Mouse (Mus musculus): ENCODE measurements around the gene Gpat3. TPM values are rescaled to one million over a fixed set of nuclear protein-coding genes. Genes with fewer than 3 reads are reported as not detected.
A peak's percentile ranks its signal among the peaks of the same experiment; 100 is the strongest.

Gene Gpat3
- 0.57 TPM in 2 replicates for polyA plus RNA-seq (2015; fragmentation: Nextera tagmentation; extraction: Ambion mirVana)

DNA sequence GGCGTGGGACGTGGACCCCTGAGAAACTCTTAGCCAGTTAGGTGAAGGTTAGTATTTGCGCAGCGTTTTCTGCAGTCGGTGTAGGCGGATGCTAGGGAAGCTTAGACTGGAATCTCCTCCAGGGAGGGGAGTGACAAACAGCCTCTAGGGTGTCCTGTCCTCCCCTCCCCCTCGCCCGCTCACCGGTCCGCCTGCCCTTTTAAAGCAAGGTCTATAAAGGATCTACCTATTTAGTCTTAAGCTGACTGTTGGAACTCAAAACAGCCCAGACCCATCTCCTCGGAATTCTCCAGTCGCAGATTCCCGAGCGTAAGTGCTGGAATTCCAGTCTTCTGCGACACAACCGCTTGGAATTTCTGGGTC is at the start of gene Gpat3:
TSS of gene Gpat3 (plus strand) at position 229 of the 363 bp plus-strand sequence.
- Histone ChIP-seq H3K4me3 (ENCODE audit: low read depth, low read length) (peak within 1 kb of the TSS; percentile 54), H3K4me2 (ENCODE audit: low read length) (peak within 1 kb of the TSS; percentile 100), H3K9me3 (replicated peaks; ENCODE audit: control insufficient read depth, low read length, poor library complexity, severe bottlenecking) (peaks cover 2% of the 10 kb centered on the region; the same call in 1 of the 2 replicates), H3K27me3 (ENCODE audit: control insufficient read depth, insufficient read depth, low read depth, low read length) (peaks cover 26% of the 10 kb centered on the region), H3K27ac (ENCODE audit: low read length) (no peak within 1 kb of the TSS), H3K9ac (ENCODE audit: low read depth, low read length) (peak within 1 kb of the TSS; percentile 65), H3K36me3 (ENCODE audit: control insufficient read depth, insufficient read depth, low read length) (no peaks in the 10 kb centered on the region), H3K4me1 (ENCODE audit: control insufficient read depth, insufficient read depth, low read length) (peaks cover 7% of the 10 kb centered on the region)
- under 1% methylated on average over 16 of the region's 16 CpGs for WGBS
- ATAC-seq = peak; percentile 39; the same call in 1 of the 2 replicates

DNA sequence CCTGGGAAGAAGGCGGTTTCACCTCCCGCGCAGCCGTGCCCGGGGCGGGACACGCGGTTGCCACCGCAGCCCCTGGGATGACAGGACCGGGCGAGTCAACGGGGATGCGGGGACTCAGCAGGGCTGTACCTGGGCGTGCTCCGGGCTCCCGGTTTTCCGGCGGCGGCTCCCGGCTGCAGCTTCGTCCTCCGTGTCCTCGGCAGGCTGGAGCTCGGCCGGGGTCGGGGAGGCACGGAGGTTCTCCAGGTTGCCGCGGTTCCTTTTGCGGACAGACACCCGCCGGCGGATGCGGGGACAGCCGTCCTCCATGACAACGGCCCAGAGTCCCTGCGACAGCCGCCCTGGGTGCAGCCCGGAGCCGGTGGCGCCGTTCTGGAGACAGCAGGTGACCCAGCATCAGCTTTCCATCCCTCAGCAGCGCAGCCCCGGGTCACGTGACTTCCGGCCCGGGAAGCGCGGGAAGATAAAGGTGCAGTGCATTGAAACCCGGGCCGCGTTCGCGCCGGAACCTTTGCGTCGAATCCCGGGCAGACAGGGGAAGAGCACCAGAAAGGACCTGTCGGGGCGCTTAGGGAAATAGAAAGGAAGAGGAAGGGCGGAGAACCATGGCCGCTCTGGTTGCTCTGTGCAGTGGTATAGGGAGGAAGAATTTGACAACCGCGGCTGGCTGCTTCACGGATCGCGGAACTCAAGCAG is 47.2 kb upstream of the Gpat3 start, which contains the start of the genes Helq and Mrps18c:
TSS of gene Helq (minus strand) at position 434 of the 696 bp plus-strand sequence.
TSS of gene Mrps18c (plus strand) at position 463 of the 696 bp plus-strand sequence.
- Histone ChIP-seq H3K36me3 (ENCODE audit: control insufficient read depth, insufficient read depth, low read length) (peaks cover 23% of the 10 kb centered on the region), H3K27me3 (ENCODE audit: control insufficient read depth, insufficient read depth, low read depth, low read length) (no peaks in the 10 kb centered on the region), H3K4me1 (ENCODE audit: control insufficient read depth, insufficient read depth, low read length) (peaks cover 14% of the 10 kb centered on the region), H3K4me2 (ENCODE audit: low read length) (peak within 1 kb of the TSS; percentile 89), H3K9me3 (replicated peaks; ENCODE audit: control insufficient read depth, low read length, poor library complexity, severe bottlenecking) (no peaks in the 10 kb centered on the region), H3K4me3 (ENCODE audit: low read depth, low read length) (peak within 1 kb of the TSS; percentile 83), H3K27ac (ENCODE audit: low read length) (peak within 1 kb of the TSS; percentile 70), H3K9ac (ENCODE audit: low read depth, low read length) (peak within 1 kb of the TSS; percentile 92)
- peak; percentile 98 for ATAC-seq
- under 1% methylated on average over 67 of the region's 67 CpGs for WGBS

DNA sequence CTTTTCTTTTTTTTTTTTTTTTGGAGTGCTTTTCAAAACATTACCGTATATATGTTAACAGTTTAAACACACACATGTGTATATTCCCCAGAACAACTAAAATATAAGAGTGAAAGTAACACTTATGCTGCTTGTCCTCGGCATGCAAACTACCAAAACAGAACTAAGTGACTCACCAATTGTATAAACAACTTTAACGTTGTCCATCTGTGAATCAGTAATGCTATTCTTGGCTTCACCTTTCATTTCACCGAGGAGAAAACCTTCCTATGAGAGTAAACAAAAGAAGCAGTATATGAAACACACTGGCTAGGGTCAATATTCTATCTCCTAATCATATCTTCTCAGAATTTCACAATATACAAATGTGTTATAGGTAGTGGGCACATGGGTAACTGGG is 27.2 kb upstream of the Gpat3 start:
- Histone ChIP-seq H3K9me3 (replicated peaks; ENCODE audit: control insufficient read depth, low read length, poor library complexity, severe bottlenecking) (no peaks in the 10 kb centered on the region), H3K27me3 (ENCODE audit: control insufficient read depth, insufficient read depth, low read depth, low read length) (no peaks in the 10 kb centered on the region), H3K27ac (ENCODE audit: low read length) (no peak overlapping the region), H3K4me3 (ENCODE audit: low read depth, low read length) (no peak overlapping the region), H3K9ac (ENCODE audit: low read depth, low read length) (no peak overlapping the region), H3K36me3 (ENCODE audit: control insufficient read depth, insufficient read depth, low read length) (peaks cover 5% of the 10 kb centered on the region; the same call in 1 of the 2 replicates), H3K4me2 (ENCODE audit: low read length) (no peak overlapping the region), H3K4me1 (ENCODE audit: control insufficient read depth, insufficient read depth, low read length) (peaks cover 9% of the 10 kb centered on the region)
- 91% methylated on average over 4 of the region's 4 CpGs for WGBS
- ATAC-seq = no peak

DNA sequence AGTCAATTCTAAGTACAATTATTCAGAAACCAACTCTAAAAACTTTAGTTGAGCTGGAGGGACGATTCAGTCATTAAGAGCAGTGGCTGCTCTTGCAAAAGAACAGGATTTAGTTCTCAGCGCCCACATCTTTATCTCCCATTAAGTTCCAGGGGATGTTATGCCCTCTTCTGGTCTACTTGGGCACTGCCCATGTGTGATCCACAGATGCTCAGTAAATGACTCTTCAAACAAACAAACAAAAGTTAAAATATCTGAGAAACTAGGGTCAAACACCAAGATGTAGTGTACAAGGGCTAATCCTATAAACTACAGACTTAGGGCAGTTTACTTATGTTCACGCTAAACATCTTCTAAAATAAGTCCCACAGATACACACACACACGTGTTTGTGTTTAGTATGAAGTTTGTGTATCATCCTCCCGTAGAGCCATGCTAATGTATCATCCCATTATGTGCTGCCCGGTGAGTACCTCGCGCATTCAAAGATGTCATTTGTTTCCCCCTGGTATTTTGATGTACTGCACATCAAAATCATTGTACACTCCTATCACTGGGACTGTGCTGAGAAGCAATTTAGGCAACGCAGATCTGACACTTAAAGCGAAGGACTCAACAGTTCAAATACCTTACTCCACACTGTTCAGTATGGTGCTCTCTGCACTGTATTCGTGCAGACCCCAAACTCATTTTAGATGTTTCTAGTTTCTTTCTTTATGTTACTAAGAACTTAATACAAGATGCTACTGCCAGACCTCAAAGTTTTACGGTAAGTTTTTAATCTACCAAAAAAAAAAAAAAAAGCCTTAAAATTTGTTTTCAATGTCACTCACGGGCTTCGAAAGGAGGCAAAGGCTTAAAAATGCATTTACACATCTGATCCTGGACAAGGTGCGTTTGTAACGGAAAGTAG is 25.7 kb upstream of the Gpat3 start:
- ATAC-seq = no peak
- Histone ChIP-seq H3K4me2 (ENCODE audit: low read length) (peak overlapping the region; percentile 95), H3K4me1 (ENCODE audit: control insufficient read depth, insufficient read depth, low read length) (peaks cover 9% of the 10 kb centered on the region), H3K27ac (ENCODE audit: low read length) (peak overlapping the region; percentile 74), H3K4me3 (ENCODE audit: low read depth, low read length) (peak overlapping the region; percentile 62), H3K9ac (ENCODE audit: low read depth, low read length) (peak overlapping the region; percentile 78), H3K36me3 (ENCODE audit: control insufficient read depth, insufficient read depth, low read length) (0 out of 2 replicates have a peak, but pooled peaks cover 2% of the 10 kb centered on the region), H3K27me3 (ENCODE audit: control insufficient read depth, insufficient read depth, low read depth, low read length) (no peaks in the 10 kb centered on the region), H3K9me3 (replicated peaks; ENCODE audit: control insufficient read depth, low read length, poor library complexity, severe bottlenecking) (no peaks in the 10 kb centered on the region)
- WGBS = 24% methylated on average over 16 of the region's 16 CpGs

DNA sequence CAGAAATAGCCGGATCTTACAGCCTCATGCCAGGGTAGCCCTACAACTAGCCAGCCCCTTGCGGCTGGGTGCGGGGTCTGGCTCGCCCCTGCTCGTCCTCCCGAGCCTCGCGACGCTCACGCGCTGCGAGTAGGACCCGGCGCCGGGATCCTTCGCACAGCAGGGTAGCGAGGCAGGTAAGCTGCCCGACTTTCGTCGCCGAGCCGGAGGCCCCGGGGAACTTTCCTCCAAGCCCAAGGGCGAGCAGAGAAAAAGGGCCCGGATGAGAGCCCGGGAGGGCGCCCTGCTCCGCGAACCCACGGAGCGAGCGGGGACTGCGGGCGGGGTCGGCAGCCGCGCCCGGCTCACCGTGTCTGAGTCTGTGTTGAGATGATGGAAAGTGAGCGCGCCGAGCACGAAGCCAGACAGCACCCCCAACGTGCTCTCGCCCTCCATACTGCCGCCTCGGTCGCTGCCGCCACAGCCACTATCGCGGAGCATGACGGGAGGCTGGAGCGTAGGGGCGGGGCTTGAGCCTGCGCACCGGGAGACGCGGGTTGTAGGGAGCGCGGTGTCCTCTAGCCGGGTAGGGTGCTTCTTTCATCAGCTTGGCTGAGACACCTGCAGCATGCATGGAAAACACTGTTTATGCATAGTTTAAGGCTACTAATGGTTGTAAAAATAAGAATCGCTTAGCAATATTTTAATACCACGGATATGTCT is 24.9 kb upstream of the Gpat3 start, which contains the start of gene Abraxas1:
TSS of gene Abraxas1 (minus strand) at position 483 of the 702 bp plus-strand sequence.
- Histone ChIP-seq H3K9me3 (replicated peaks; ENCODE audit: control insufficient read depth, low read length, poor library complexity, severe bottlenecking) (no peaks in the 10 kb centered on the region), H3K27ac (ENCODE audit: low read length) (peak within 1 kb of the TSS; percentile 74), H3K4me1 (ENCODE audit: control insufficient read depth, insufficient read depth, low read length) (peaks cover 9% of the 10 kb centered on the region), H3K36me3 (ENCODE audit: control insufficient read depth, insufficient read depth, low read length) (0 out of 2 replicates have a peak, but pooled peaks cover 2% of the 10 kb centered on the region), H3K4me2 (ENCODE audit: low read length) (peak within 1 kb of the TSS; percentile 95), H3K9ac (ENCODE audit: low read depth, low read length) (peak within 1 kb of the TSS; percentile 78), H3K4me3 (ENCODE audit: low read depth, low read length) (peak within 1 kb of the TSS; percentile 62), H3K27me3 (ENCODE audit: control insufficient read depth, insufficient read depth, low read depth, low read length) (no peaks in the 10 kb centered on the region)
- peak; percentile 99 for ATAC-seq
- WGBS = under 1% methylated on average over 63 of the region's 63 CpGs

DNA sequence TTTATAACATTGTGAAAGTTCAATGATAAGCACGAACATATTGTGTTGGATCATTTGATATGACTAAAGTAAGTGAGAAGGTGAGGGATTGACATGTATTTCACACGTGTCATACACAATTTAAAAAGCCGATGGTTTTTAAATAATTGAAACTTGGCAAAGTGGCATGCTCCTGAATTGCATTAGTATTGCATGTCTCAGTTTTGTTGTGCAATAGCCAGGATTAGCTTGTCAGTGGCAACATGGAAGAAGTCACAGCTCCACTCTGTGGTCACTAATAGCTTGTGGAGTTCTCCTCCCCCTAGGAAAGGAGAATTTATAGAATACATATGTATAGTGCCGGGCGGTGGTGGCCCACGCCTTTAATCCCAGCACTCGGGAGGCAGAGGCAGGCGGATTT is 24.1 kb upstream of the Gpat3 start:
- peak; percentile 26 for ATAC-seq
- Histone ChIP-seq H3K4me3 (ENCODE audit: low read depth, low read length) (no peak overlapping the region; the same call in 1 of the 2 replicates), H3K9me3 (replicated peaks; ENCODE audit: control insufficient read depth, low read length, poor library complexity, severe bottlenecking) (no peaks in the 10 kb centered on the region), H3K4me1 (ENCODE audit: control insufficient read depth, insufficient read depth, low read length) (peaks cover 9% of the 10 kb centered on the region), H3K27ac (ENCODE audit: low read length) (no peak overlapping the region), H3K4me2 (ENCODE audit: low read length) (peak overlapping the region; percentile 95), H3K9ac (ENCODE audit: low read depth, low read length) (no peak overlapping the region), H3K27me3 (ENCODE audit: control insufficient read depth, insufficient read depth, low read depth, low read length) (no peaks in the 10 kb centered on the region), H3K36me3 (ENCODE audit: control insufficient read depth, insufficient read depth, low read length) (no peaks in the 10 kb centered on the region)
- 80% methylated on average over 8 of the region's 8 CpGs for WGBS

DNA sequence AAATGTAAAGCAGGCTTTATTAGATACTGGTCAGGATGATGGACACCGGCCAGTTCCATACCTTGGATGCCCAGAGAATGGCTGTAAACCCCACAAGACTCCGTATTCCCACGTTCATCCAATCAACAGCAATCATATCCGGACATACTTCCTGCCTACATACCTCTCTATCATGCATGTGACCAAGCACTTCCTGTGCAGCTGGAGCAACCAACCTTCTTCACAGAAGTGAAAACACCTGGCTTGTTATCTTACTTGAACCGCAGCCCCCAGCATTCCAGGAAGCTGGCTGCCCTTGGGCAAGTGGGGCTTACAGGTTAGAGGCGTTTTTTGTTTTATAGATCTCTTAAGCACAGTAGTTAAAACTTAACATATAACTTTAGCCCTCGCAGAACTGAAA is 22.7 kb upstream of the Gpat3 start:
- Histone ChIP-seq H3K36me3 (ENCODE audit: control insufficient read depth, insufficient read depth, low read length) (no peaks in the 10 kb centered on the region), H3K9ac (ENCODE audit: low read depth, low read length) (no peak overlapping the region), H3K4me3 (ENCODE audit: low read depth, low read length) (no peak overlapping the region), H3K4me1 (ENCODE audit: control insufficient read depth, insufficient read depth, low read length) (peaks cover 9% of the 10 kb centered on the region), H3K27me3 (ENCODE audit: control insufficient read depth, insufficient read depth, low read depth, low read length) (no peaks in the 10 kb centered on the region), H3K9me3 (replicated peaks; ENCODE audit: control insufficient read depth, low read length, poor library complexity, severe bottlenecking) (no peaks in the 10 kb centered on the region), H3K4me2 (ENCODE audit: low read length) (no peak overlapping the region), H3K27ac (ENCODE audit: low read length) (no peak overlapping the region)
- 91% methylated on average over 7 of the region's 7 CpGs for WGBS
- no peak for ATAC-seq

DNA sequence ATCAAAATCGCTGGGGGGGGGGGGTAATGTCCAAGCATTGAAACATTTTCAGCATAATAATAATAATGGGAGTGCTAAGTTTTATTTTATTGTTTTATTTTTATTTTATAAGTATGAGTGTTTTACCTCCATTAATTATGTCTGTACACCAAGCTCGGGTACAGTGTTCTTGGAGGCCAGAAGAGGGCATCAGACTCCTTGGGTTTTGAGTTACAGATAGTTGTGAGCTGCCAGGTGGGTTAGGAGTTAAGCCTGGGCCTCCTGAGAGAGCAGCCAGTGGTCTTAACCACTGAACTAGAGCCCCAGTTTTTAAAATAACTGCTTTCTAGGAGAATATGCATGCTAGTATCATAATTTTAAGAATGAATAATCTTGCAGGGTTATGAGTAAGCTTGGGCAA is 19.5 kb upstream of the Gpat3 start:
- ATAC-seq = no peak
- H3K9ac ChIP-seq (ENCODE audit: low read depth, low read length) = no peak overlapping the region
- H3K4me2 ChIP-seq (ENCODE audit: low read length) = no peak overlapping the region
- 17% methylated on average over 2 of the region's 2 CpGs for WGBS
- H3K4me1 ChIP-seq (ENCODE audit: control insufficient read depth, insufficient read depth, low read length) = no peaks in the 10 kb centered on the region
- no peak overlapping the region for H3K4me3 ChIP-seq (ENCODE audit: low read depth, low read length)
- H3K27me3 ChIP-seq (ENCODE audit: control insufficient read depth, insufficient read depth, low read depth, low read length) = no peaks in the 10 kb centered on the region
- H3K36me3 ChIP-seq (ENCODE audit: control insufficient read depth, insufficient read depth, low read length) = no peaks in the 10 kb centered on the region
- no peak overlapping the region for H3K27ac ChIP-seq (ENCODE audit: low read length)
- no peaks in the 10 kb centered on the region for H3K9me3 ChIP-seq (replicated peaks; ENCODE audit: control insufficient read depth, low read length, poor library complexity, severe bottlenecking)

All from midbrain, embryonic 16.5 days (tissue).